Mouse (Mus musculus) G1E (cell line): ENCODE results near the gene Tshz2.

Experiments used
- CTCF ChIP-seq: IDR thresholded peaks from 2 replicates; pipeline ENCODE4 v1.5.1; 2012; ENCODE audit warnings: low read depth, low read length, inconsistent platforms, mixed read lengths
- GATA1 ChIP-seq: IDR thresholded peaks from 2 replicates; pipeline ENCODE4 v1.6.1; 2012; ENCODE audit warnings: borderline replicate concordance, low read length, inconsistent platforms, mixed read lengths
- GATA2 ChIP-seq: IDR thresholded peaks from 2 replicates; pipeline ENCODE4 v1.6.1; 2012; ENCODE audit warnings: low read depth, low read length, inconsistent platforms, borderline replicate concordance
- POLR2AphosphoS5 ChIP-seq: IDR thresholded peaks from 2 replicates; pipeline ENCODE4 v1.6.1; 2012; ENCODE audit warnings: low read depth, low read length, inconsistent platforms; ENCODE audit not compliant: insufficient replicate concordance
- TAL1 ChIP-seq: conservative IDR thresholded peaks from 2 replicates; pipeline ENCODE4 v1.6.1; 2012; ENCODE audit warnings: low read depth, low read length, inconsistent platforms, mixed read lengths

DNA sequence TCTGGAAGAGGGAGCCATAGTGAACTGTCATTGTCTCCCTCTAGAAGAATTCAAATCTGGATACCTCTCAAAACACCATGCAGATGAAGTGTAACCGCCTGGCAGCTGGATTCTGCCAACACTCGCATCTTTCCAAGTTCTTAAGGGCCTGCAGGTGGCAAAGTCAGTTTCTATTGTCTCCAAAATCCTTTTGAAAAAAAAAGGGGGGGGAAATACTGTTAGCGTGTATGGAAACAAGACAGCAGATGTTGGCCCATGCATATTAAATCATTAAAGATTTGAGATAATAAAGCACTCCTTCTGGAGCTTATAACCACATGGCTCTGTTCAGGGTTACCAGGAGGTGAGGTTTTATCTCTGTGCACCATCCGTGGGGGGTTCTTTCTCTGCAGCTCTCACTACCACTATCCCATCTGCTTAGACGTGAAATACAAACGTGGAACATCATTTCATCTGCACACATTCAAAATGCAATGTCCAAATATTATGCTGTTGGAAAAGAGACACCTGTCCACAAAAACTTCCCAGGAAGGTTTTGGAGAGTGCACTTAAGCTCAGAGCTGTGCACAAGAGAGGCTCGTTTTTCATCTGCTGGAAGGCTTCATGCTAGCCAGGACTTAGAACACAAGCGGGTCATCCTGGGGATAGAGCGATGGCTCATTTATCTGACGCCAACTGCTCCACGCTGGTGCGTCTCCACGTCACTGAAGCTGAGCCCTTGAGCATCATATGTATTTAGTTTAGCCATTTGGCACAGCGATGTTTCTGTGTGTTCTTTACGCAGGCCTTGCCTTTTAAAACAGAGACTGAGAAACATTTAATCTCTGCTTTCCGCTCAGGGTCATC, 307.7 kb downstream of the Tshz2 start:
- no peak for TF ChIP-seq CTCF
- TF ChIP-seq GATA1, result no peak
- no peak for TF ChIP-seq POLR2AphosphoS5
- no peak for TF ChIP-seq GATA2
- no peak for TF ChIP-seq TAL1
